Mouse (Mus musculus) liver, adult 2 months (tissue): Measurements from ENCODE around the gene Ehd1. TPM values are rescaled to one million over a fixed set of nuclear protein-coding genes. Genes with fewer than 3 reads are reported as not detected.

Experiments
- DNase-seq: peaks from one replicate; pipeline ENCODE4 v3.0.0-alpha.2; 2011; ENCODE audit warnings: low read depth, low spot score; ENCODE audit errors: extremely low read depth
- H3K27ac ChIP-seq: fragments of 200-500 bp; replicated peaks from 2 replicates; pipeline ENCODE4 v1.5.1; 2012; ENCODE audit warnings: low read depth, mild to moderate bottlenecking, control low read depth, inconsistent platforms, low read length; ENCODE audit not compliant: insufficient read depth
- H3K27me3 ChIP-seq: fragments of 200-500 bp; 2 replicates; pipeline ENCODE4 v1.6.1; 2012; ENCODE audit warnings: mild to moderate bottlenecking, moderate library complexity, low read length, inconsistent platforms; ENCODE audit not compliant: control insufficient read depth, insufficient read depth
- H3K36me3 ChIP-seq: fragments of 200-500 bp; 2 replicates; pipeline ENCODE4 v1.6.1; 2012; ENCODE audit warnings: low read length, inconsistent platforms; ENCODE audit not compliant: control insufficient read depth, insufficient read depth
- H3K4me1 ChIP-seq: fragments of 200-500 bp; 2 replicates; pipeline ENCODE4 v1.6.1; 2011; ENCODE audit warnings: low read length; ENCODE audit not compliant: control insufficient read depth, insufficient read depth
- H3K4me3 ChIP-seq: fragments of 200-500 bp; 2 replicates; pipeline ENCODE4 v1.5.1; 2011; ENCODE audit warnings: low read depth, mild to moderate bottlenecking, control low read depth, low read length, moderate library complexity; ENCODE audit not compliant: insufficient read depth
- H3K79me2 ChIP-seq: fragments of 200-500 bp; 2 replicates; pipeline ENCODE4 v1.6.1; 2012; ENCODE audit warnings: inconsistent platforms, mild to moderate bottlenecking, low read length, moderate library complexity; ENCODE audit not compliant: control insufficient read depth, insufficient read depth
- H3K9ac ChIP-seq: fragments of 200-500 bp; 2 replicates; pipeline ENCODE4 v1.6.1; 2012; ENCODE audit warnings: low read depth, mild to moderate bottlenecking, control low read depth, inconsistent platforms, low read length
- CTCF ChIP-seq: fragments of 200-500 bp; IDR thresholded peaks from 2 replicates; pipeline ENCODE4 v1.5.1; 2011; ENCODE audit warnings: low read depth, low read length, control low read depth
- POLR2A ChIP-seq: fragments of 200-500 bp; IDR thresholded peaks from 2 replicates; pipeline ENCODE4 v1.6.1; 2011; ENCODE audit warnings: low read length, control low read depth; ENCODE audit not compliant: insufficient read depth; ENCODE audit errors: extremely low read depth
- WGBS: fragments of 180-500 bp; shearing (Covaris S2); methylation state at CpG from one replicate; pipeline ENCODE4 v1.1.7; 2018; 5-methylcytosine and 5-hydroxymethylcytosine counted together
- polyA plus RNA-seq: library from polyadenylated mRNA; depleted of rRNA; stranded (reverse); fragments of >200 nt; gene quantifications from 2 replicates; pipeline ENCODE4 v1.2.3, GENCODE M21; 2012
- total RNA-seq: library from RNA; depleted of rRNA; stranded (reverse); fragments of >200 nt; gene quantifications from 2 replicates; pipeline ENCODE4 v1.2.3, GENCODE M21; 2014

Gene Ehd1
- total and polyA plus RNA-seq, 2 experiments = 25.3 to 140 TPM

DNA sequence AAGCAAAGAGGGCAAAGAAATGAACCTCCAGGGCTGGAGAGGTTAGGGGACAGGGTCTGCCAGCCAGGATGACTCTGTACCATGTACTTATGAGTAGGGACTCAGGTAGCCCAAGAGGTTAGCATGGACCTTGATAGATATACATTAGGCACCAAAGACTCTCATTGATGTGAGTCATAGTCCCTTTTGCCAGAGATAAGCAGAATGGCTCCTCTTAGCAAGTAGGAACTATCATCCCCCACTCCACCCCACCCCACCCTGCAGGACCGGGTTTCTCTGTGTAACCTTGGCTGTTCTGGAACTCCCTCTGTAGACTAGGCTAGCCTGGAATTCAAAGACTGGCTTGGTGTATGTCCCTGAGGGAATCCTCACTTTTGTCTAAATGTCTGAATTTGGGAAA, 36.4 kb upstream of the Ehd1 start:
- H3K4me1 ChIP-seq = peaks cover 12% of the 10 kb centered on the region
- H3K4me3 ChIP-seq = no peak overlapping the region
- peaks cover 8% of the 10 kb centered on the region; the same call in 1 of the 2 replicates for H3K79me2 ChIP-seq
- H3K27me3 ChIP-seq = no peaks in the 10 kb centered on the region
- H3K27ac ChIP-seq = no peak overlapping the region
- no peaks in the 10 kb centered on the region for H3K36me3 ChIP-seq
- WGBS = 57% methylated on average over 1 of the region's 1 CpGs
- no peak for DNase-seq
- TF ChIP-seq CTCF (no peak), POLR2A (no peak)
- H3K9ac ChIP-seq = no peak overlapping the region

DNA sequence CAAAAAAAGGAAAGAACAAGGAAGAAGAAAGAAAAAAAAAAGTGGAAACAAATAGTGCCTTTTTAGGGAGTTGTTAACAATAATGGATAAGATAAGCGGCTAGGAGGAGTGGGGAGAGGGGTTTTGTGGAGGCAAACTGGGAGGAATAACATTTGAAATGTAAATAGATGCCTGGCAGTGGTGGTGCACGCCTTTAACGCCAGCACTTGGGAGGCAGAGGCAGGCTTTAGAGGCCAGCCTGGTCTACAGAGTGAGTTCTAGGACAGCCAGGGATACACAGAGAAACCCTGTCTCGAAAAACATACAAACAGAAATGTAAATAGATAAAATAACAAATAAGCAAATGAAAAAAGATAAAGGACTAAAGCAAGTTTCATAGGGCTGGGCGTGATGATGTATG, 35.8 kb upstream of the Ehd1 start:
- no peak overlapping the region for H3K27ac ChIP-seq
- 0 out of 2 replicates have a peak, but pooled peaks cover 4% of the 10 kb centered on the region for H3K79me2 ChIP-seq
- H3K4me3 ChIP-seq = no peak overlapping the region
- H3K9ac ChIP-seq = no peak overlapping the region
- no peaks in the 10 kb centered on the region for H3K36me3 ChIP-seq
- no peaks in the 10 kb centered on the region for H3K27me3 ChIP-seq
- TF ChIP-seq POLR2A (no peak), CTCF (no peak)
- DNase-seq = no peak
- peaks cover 9% of the 10 kb centered on the region; the same call in 1 of the 2 replicates for H3K4me1 ChIP-seq
- 40% methylated on average over 5 of the region's 5 CpGs for WGBS

DNA sequence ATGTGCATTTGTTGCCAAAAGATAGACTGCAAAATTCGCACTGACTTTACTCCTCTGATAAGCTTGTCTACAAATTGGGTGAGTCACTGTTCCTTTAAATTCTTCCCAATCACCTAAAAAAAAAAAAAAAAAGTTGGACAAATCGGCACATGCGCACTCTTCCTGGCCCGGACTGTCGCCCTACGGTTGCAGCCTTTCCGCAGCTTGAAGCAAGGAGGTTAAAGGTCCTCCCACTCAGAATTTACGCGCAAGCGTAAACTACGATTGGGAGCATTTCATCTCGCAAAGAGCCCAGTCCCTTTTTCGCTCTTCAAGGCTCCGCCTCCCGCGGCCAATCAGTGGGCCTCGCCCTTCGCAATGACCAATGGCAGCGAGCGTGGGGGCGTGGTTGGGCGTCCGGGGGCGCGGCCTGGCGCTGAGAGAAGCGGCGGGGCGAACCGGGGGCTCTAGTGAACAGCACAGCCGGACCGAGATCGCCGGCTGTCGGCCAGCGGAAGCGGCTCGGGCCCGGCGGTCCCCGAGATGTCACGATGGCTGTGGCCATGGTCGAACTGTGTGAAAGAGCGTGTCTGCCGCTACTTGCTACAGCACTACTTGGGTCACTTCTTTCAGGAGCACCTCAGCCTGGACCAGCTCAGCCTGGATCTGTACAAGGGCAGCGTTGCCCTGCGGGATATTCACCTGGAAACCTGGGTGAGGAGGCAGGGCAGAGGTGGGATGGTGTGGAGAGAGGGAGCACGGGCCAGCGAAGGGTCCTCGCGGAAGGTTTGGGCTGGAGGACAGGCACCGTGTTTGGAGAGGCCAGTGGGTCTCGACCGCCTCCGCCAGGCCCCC, 35.0 kb upstream of the Ehd1 start, which contains the start of gene Atg2a:
TSS of gene Atg2a (plus strand) at position 395 of the 834 bp plus-strand sequence.
- Histone ChIP-seq H3K79me2 (0 out of 2 replicates have a peak, but pooled peaks cover 4% of the 10 kb centered on the region), H3K27ac (peak within 1 kb of the TSS; percentile 51), H3K4me3 (peak within 1 kb of the TSS; percentile 69), H3K9ac (peak within 1 kb of the TSS; percentile 81), H3K27me3 (no peaks in the 10 kb centered on the region), H3K36me3 (no peaks in the 10 kb centered on the region; the same call in 1 of the 2 replicates), H3K4me1 (peaks cover 7% of the 10 kb centered on the region; the same call in 1 of the 2 replicates)
- DNase-seq = peak; percentile 99
- TF ChIP-seq POLR2A (peak; percentile 90), CTCF (no peak)
- under 1% methylated on average over 55 of the region's 55 CpGs for WGBS

DNA sequence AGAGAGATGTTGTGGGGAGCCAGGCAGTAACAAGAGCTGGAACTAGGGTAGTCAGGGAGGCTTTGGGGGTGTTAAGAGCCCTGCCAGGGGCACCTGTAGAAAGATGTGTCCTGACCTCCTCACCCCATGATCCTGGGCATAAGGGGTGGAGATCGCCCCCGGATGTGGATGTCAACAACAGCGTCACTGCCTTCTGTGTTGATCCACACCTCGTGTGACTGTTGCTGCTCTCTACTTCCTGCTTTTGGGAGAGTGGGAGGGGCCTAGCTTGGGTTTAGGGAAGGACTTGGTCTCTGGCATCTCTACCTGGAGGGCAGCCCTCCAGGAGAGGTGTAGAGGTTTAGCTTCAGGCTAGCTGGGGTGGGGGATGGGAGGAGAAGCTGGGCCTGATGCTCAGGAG, 34.2 kb upstream of the Ehd1 start:
- Histone ChIP-seq H3K27ac (peak overlapping the region; percentile 51), H3K36me3 (peaks cover 5% of the 10 kb centered on the region; the same call in 1 of the 2 replicates), H3K79me2 (0 out of 2 replicates have a peak, but pooled peaks cover 4% of the 10 kb centered on the region), H3K27me3 (no peaks in the 10 kb centered on the region), H3K4me3 (peak overlapping the region; percentile 69), H3K4me1 (peaks cover 6% of the 10 kb centered on the region; the same call in 1 of the 2 replicates), H3K9ac (peak overlapping the region; percentile 81)
- TF ChIP-seq CTCF = no peak
- TF ChIP-seq POLR2A = no peak
- WGBS = 1% methylated on average over 4 of the region's 4 CpGs
- peak; percentile 70 for DNase-seq

DNA sequence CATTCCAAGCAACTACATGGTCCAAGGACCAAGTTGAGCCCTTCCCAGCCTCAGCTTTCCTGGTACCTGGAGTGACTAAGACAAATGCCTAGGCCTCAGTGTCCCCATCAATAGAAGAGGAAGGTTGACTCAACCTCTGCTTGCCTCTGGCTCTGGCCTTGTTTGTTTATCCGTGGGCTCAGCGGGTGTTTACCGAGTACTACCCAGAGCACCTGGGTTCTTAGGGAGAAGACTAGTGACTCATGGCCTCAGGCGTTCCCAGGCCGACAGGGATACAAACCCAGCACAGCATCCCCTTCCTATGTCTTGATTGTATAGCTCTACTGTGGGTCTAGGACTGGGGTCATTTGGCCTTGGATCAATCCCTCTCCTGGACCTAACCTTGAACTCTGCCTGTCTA, 33.3 kb upstream of the Ehd1 start:
- TF ChIP-seq POLR2A (no peak), CTCF (no peak)
- 0 out of 2 replicates have a peak, but pooled peaks cover 4% of the 10 kb centered on the region for H3K79me2 ChIP-seq
- peaks cover 6% of the 10 kb centered on the region; the same call in 1 of the 2 replicates for H3K4me1 ChIP-seq
- 27% methylated on average over 5 of the region's 5 CpGs for WGBS
- H3K27ac ChIP-seq = no peak overlapping the region
- no peaks in the 10 kb centered on the region for H3K27me3 ChIP-seq
- no peak overlapping the region for H3K4me3 ChIP-seq
- no peak for DNase-seq
- H3K9ac ChIP-seq = no peak overlapping the region
- peaks cover 7% of the 10 kb centered on the region; the same call in 1 of the 2 replicates for H3K36me3 ChIP-seq

DNA sequence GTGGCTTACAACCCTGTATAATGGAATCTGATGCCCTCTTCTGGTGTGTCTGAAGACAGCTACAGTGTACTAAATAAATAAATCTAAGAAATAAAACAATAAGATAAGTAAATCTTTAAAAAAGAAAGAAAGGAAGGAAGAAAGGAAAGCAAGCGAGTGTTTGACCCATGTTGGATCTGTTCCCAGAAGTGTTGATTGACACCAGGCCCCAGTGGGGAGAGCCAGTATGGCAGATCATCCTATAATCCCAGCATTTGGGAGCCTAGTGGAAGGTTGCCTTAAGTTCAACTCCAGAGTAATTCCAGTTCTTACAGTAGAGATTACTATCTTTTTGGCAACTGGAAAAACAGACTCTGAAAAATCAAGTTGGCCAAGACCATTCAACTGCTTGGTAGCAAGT, 30.7 kb upstream of the Ehd1 start:
- Histone ChIP-seq H3K36me3 (peaks cover 13% of the 10 kb centered on the region; the same call in 1 of the 2 replicates), H3K27ac (no peak overlapping the region), H3K4me1 (peaks cover 6% of the 10 kb centered on the region; the same call in 1 of the 2 replicates), H3K27me3 (no peaks in the 10 kb centered on the region), H3K4me3 (no peak overlapping the region), H3K9ac (no peak overlapping the region), H3K79me2 (0 out of 2 replicates have a peak, but pooled peaks cover 4% of the 10 kb centered on the region)
- no peak for DNase-seq
- 33% methylated on average over 1 of the region's 1 CpGs for WGBS
- TF ChIP-seq CTCF (no peak), POLR2A (no peak)
